Mouse (Mus musculus): ENCODE results near the gene Nme7. TPM values are rescaled to one million over a fixed set of nuclear protein-coding genes. Genes with fewer than 3 reads are reported as not detected.

Gene Nme7
- polyA plus RNA-seq, 1 experiment, result 5.1 TPM

DNA sequence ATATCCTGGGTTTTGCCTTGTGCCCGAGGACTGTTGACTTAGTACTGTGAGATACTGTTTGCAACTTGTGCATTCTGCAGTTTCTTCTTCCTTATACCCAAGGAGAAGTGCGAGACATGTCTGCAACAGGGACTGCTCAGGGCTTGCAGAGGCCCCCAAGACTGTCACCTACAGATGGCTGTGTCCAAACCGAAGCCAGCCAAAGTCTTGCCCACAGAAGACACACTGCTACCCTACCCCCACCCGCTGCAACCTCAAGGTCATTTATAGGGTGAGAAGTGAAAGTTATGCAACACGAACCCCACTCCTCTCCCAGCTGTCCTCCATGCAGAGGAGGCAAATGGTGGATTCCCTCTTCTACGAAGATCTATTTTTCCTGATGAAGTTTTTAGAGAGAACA, 148.7 kb downstream of the Nme7 start:
- peaks cover 9% of the 10 kb centered on the region for H3K4me1 ChIP-seq
- H3K27me3 ChIP-seq (replicated peaks), result peaks cover 51% of the 10 kb centered on the region
- no peak for TF ChIP-seq GATA1 (IDR thresholded peaks at IDR 0.05; ENCODE audit: borderline replicate concordance, low read length)
- TF ChIP-seq FLI1 (IDR thresholded peaks at IDR 0.05; ENCODE audit: low read length), result no peak
- no peak overlapping the region for H3K4me3 ChIP-seq (replicated peaks)
- 0 out of 2 replicates have a peak, but pooled peaks cover 3% of the 10 kb centered on the region for H3K9me3 ChIP-seq
- no peaks in the 10 kb centered on the region for H3K36me3 ChIP-seq (replicated peaks; ENCODE audit: low read length)

- Histone ChIP-seq H3K36me3 (replicated peaks; ENCODE audit: low read length) (no peaks in the 10 kb centered on the region), H3K9me3 (0 out of 2 replicates have a peak, but pooled peaks cover 3% of the 10 kb centered on the region), H3K27me3 (replicated peaks) (peaks cover 57% of the 10 kb centered on the region), H3K4me1 (peaks cover 15% of the 10 kb centered on the region), H3K4me3 (replicated peaks) (no peak overlapping the region)
- TF ChIP-seq FLI1 (IDR thresholded peaks at IDR 0.05; ENCODE audit: low read length) (no peak), GATA1 (IDR thresholded peaks at IDR 0.05; ENCODE audit: borderline replicate concordance, low read length) (no peak)
Measured at GRCm38 (mm10) chr1:164453146-164453545, 149.2 kb downstream of the Nme7 start.

DNA sequence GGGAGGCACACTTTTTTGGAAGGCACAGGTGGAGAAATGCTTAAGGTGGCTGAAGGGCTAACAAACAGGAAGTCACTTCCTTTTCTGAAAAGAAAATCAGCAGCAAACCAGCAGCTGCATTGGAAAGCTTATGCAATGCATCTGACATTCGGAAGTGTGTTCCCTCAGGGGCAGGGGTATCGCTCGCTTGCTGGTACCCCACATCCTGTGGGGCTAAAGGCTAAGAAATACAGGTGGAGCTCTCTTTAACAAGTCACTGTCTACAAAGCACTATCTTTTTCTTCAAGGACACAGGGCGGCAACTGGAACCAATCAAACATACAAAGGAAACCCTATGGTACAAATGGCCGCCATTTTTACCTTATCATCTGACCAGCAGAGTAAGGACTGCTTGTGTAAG, 149.8 kb downstream of the Nme7 start:
- Histone ChIP-seq H3K27me3 (replicated peaks) (peaks cover 61% of the 10 kb centered on the region), H3K4me1 (peaks cover 21% of the 10 kb centered on the region), H3K4me3 (replicated peaks) (no peak overlapping the region), H3K36me3 (replicated peaks; ENCODE audit: low read length) (no peaks in the 10 kb centered on the region), H3K9me3 (peaks cover 3% of the 10 kb centered on the region; the same call in 1 of the 2 replicates)
- no peak for TF ChIP-seq GATA1 (IDR thresholded peaks at IDR 0.05; ENCODE audit: borderline replicate concordance, low read length)
- no peak for TF ChIP-seq FLI1 (IDR thresholded peaks at IDR 0.05; ENCODE audit: low read length)

DNA sequence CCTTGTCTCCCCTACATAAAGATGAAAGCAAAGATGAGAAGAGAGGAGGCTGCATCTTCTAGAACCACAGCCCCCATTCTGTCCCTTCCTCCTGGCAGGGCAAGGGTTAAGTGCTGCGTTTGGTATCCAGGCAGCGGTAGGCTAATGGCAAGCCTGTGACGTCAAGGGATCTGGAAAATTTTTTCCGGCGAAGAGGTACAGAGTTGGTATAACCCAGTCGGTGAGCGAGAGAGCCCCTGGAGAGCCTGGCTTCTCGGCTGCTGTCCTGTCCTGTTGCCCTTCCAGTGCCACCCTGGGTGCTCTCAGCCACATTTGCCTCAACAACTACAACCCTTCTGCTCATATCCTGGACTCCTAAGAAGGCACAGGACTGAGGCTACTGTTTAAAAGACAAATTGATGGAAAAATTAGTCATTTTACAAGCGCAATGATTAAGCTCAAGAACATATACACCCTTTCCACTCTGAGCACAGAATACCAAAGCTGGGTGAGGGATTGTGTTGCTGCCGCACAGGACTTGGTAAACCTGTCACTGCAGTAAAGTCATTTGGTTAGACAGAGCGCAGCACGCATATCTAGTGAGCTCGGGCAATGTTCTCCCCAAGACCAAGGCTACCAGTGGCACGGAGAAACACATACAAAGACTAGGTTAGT, 151.0 kb downstream of the Nme7 start:
- Histone ChIP-seq H3K4me1 (peaks cover 25% of the 10 kb centered on the region), H3K36me3 (replicated peaks; ENCODE audit: low read length) (no peaks in the 10 kb centered on the region), H3K4me3 (replicated peaks) (no peak overlapping the region), H3K27me3 (replicated peaks) (peaks cover 68% of the 10 kb centered on the region), H3K9me3 (peaks cover 3% of the 10 kb centered on the region; the same call in 1 of the 2 replicates)
- TF ChIP-seq GATA1 (IDR thresholded peaks at IDR 0.05; ENCODE audit: borderline replicate concordance, low read length) (no peak), FLI1 (IDR thresholded peaks at IDR 0.05; ENCODE audit: low read length) (no peak)

DNA sequence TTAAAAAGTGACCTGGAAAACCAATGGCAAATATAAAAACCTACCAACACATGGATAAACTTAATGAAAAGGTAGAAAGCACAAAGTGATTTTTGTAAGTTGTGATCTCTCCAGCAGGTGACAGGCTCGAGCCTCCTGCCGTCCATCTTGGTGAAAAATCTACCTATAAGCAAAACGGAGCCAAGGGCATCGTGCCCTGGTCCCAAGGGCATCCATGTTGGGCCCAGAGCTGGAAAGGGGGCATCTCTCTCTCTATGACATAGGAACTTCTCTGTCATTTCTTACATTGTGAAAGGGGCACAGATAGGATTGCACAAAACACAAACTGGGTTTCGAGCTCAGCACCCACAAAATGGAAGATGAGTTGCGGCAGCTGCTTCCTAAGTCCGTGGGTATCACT, 151.7 kb downstream of the Nme7 start:
- Histone ChIP-seq H3K4me3 (replicated peaks) (no peak overlapping the region), H3K27me3 (replicated peaks) (peaks cover 74% of the 10 kb centered on the region), H3K36me3 (replicated peaks; ENCODE audit: low read length) (no peaks in the 10 kb centered on the region), H3K4me1 (peaks cover 25% of the 10 kb centered on the region), H3K9me3 (peaks cover 3% of the 10 kb centered on the region; the same call in 1 of the 2 replicates)
- TF ChIP-seq GATA1 (IDR thresholded peaks at IDR 0.05; ENCODE audit: borderline replicate concordance, low read length) (no peak), FLI1 (IDR thresholded peaks at IDR 0.05; ENCODE audit: low read length) (no peak)

DNA sequence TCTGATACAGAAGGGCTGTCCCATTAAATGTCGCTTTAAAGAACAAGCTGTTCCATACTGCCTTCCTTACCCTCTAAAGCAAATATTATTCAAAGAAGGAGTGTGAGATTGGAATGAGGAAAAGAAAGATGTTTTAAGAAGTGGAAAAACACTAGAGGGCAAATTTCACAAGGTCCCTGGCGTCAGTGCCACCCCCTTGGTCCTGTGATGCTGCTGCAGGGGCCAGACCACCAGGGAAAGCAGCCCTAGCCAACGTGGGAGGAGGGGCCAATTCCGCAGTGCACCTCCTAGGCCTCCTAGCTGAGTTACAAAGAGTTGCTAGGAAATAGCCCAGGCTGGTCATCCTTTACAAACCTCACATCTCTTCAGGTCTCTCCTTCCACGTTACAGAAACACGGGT, 152.1 kb downstream of the Nme7 start:
- H3K36me3 ChIP-seq (replicated peaks; ENCODE audit: low read length), result no peaks in the 10 kb centered on the region
- H3K4me3 ChIP-seq (replicated peaks), result no peak overlapping the region
- peaks cover 3% of the 10 kb centered on the region; the same call in 1 of the 2 replicates for H3K9me3 ChIP-seq
- no peak for TF ChIP-seq FLI1 (IDR thresholded peaks at IDR 0.05; ENCODE audit: low read length)
- TF ChIP-seq GATA1 (IDR thresholded peaks at IDR 0.05; ENCODE audit: borderline replicate concordance, low read length), result no peak
- peaks cover 25% of the 10 kb centered on the region for H3K4me1 ChIP-seq
- H3K27me3 ChIP-seq (replicated peaks), result peaks cover 77% of the 10 kb centered on the region

DNA sequence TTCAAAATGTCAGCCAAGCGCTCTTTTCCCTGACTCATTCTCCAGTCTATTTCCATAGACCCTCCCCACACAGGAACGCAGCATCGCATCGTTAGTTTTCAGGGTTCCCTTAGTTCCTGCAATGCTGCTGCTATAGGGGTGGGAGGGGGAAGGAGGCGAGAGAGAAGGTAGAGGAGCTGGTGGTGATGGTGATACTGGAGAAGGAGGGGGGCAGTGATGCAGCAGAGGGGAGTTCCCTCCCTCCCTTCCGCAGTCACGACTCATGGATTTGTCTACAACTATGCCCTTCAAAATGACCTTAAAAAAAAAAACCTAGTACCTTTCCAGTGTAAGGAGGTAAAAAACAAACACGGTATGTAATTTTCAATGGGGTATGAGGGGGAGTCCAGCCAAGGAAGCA, 152.8 kb downstream of the Nme7 start:
- Histone ChIP-seq H3K27me3 (replicated peaks) (peaks cover 82% of the 10 kb centered on the region), H3K36me3 (replicated peaks; ENCODE audit: low read length) (no peaks in the 10 kb centered on the region), H3K4me1 (peaks cover 25% of the 10 kb centered on the region), H3K9me3 (peaks cover 3% of the 10 kb centered on the region; the same call in 1 of the 2 replicates), H3K4me3 (replicated peaks) (peak overlapping the region; percentile 59)
- TF ChIP-seq FLI1 (IDR thresholded peaks at IDR 0.05; ENCODE audit: low read length) (no peak), GATA1 (IDR thresholded peaks at IDR 0.05; ENCODE audit: borderline replicate concordance, low read length) (no peak)

- peaks cover 25% of the 10 kb centered on the region for H3K4me1 ChIP-seq
- H3K4me3 ChIP-seq (replicated peaks), result peak overlapping the region; percentile 90
- peaks cover 3% of the 10 kb centered on the region; the same call in 1 of the 2 replicates for H3K9me3 ChIP-seq
- H3K36me3 ChIP-seq (replicated peaks; ENCODE audit: low read length), result no peaks in the 10 kb centered on the region
- peaks cover 81% of the 10 kb centered on the region for H3K27me3 ChIP-seq (replicated peaks)
- no peak for TF ChIP-seq GATA1 (IDR thresholded peaks at IDR 0.05; ENCODE audit: borderline replicate concordance, low read length)
- no peak for TF ChIP-seq FLI1 (IDR thresholded peaks at IDR 0.05; ENCODE audit: low read length)
Measured at GRCm38 (mm10) chr1:164457531-164458244, 153.8 kb downstream of the Nme7 start.

GRCm38 (mm10) chr1:164458245-164458613, 154.3 kb downstream of the Nme7 start, which contains the start of gene Atp1b1:
Gene Atp1b1 (minus strand): TSS chr1:164458355.
- H3K36me3 ChIP-seq (replicated peaks; ENCODE audit: low read length), result no peaks in the 10 kb centered on the region
- H3K27me3 ChIP-seq (replicated peaks), result peaks cover 77% of the 10 kb centered on the region
- H3K9me3 ChIP-seq, result peaks cover under 1% of the 10 kb centered on the region; the same call in 1 of the 2 replicates
- H3K4me3 ChIP-seq (replicated peaks), result peak within 1 kb of the TSS; percentile 90
- TF ChIP-seq FLI1 (IDR thresholded peaks at IDR 0.05; ENCODE audit: low read length) (no peak), GATA1 (IDR thresholded peaks at IDR 0.05; ENCODE audit: borderline replicate concordance, low read length) (no peak)
- peaks cover 25% of the 10 kb centered on the region for H3K4me1 ChIP-seq

GRCm38 (mm10) chr1:164458621-164459051, 154.7 kb downstream of the Nme7 start:
- TF ChIP-seq GATA1 (IDR thresholded peaks at IDR 0.05; ENCODE audit: borderline replicate concordance, low read length) (no peak), FLI1 (IDR thresholded peaks at IDR 0.05; ENCODE audit: low read length) (no peak)
- Histone ChIP-seq H3K9me3 (no peaks in the 10 kb centered on the region; the same call in 1 of the 2 replicates), H3K4me1 (peaks cover 25% of the 10 kb centered on the region), H3K27me3 (replicated peaks) (peaks cover 75% of the 10 kb centered on the region), H3K36me3 (replicated peaks; ENCODE audit: low read length) (no peaks in the 10 kb centered on the region), H3K4me3 (replicated peaks) (peak overlapping the region; percentile 90)
